Mouse (Mus musculus): Measurements from ENCODE around the gene Aldh8a1.

DNA sequence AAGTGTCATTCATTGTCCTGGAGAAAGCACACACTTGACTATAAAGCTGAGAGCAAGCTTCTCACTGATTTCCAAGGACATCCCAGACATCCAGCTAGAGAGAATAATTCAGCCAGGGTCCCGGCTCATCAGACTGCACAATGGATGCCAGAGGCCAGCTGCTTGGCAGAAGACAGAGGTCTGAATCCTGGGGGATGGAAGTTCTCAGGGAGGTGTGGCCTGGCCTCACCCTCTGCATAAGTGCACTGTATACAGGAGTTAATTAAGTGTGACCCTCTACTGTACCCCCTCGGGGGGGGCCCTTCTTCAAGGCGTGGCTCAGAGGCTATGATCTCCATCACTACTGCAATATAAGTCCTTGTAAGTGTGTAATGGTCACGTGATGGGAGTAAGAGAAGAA lies 24.2 kb downstream of the Aldh8a1 start:
- TF ChIP-seq USF1 (IDR thresholded peaks at IDR 0.05; ENCODE audit: low read depth) (no peak), POLR2A (IDR thresholded peaks at IDR 0.05; ENCODE audit: insufficient read length, low read depth) (no peak), MAX (IDR thresholded peaks at IDR 0.05; ENCODE audit: low read depth) (no peak), TCF3 (IDR thresholded peaks at IDR 0.05; ENCODE audit: insufficient read length, low read depth) (no peak), SRF (IDR thresholded peaks at IDR 0.05; ENCODE audit: control insufficient read depth, insufficient read length, low read depth) (no peak), POLR2AphosphoS2 (IDR thresholded peaks at IDR 0.05; ENCODE audit: insufficient read length, low read depth) (no peak), TCF12 (IDR thresholded peaks at IDR 0.05; ENCODE audit: insufficient read depth, poor library complexity, severe bottlenecking) (no peak), MYOG (IDR thresholded peaks at IDR 0.05; ENCODE audit: control insufficient read depth in 1 of 3, insufficient read depth in 1 of 3, insufficient read length in 2 of 3, low read depth in 2 of 3) (no peak), E2F4 (IDR thresholded peaks at IDR 0.05; ENCODE audit: insufficient read depth) (no peak)

All from myocyte (in vitro differentiated cells).